Mouse (Mus musculus): ENCODE measurements around the gene 1700003E16Rik.

Gene 1700003E16Rik

DNA sequence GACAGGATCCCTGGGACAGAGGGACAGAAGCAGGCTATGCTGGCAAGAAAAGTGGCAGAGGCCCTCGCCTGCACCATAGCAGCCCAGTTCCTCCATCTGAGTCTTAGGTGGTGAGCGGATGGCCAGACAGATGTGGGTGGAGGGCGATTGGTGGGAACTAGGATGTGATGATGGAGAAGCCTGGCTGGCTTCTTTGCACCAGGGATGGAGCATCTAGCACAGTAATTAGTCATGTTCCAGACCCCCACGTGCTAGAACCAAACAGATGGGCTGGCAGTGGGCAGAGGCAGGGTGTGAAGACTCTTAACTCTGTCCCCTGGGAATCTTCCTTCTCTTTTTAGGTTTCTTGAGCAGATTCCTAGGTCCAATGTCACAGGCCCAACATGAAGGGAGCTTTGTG is 47.1 kb downstream of the 1700003E16Rik start:
- no peak for TF ChIP-seq GATA4 (IDR thresholded peaks at IDR 0.05; ENCODE audit: insufficient replicate concordance, low read length)

DNA sequence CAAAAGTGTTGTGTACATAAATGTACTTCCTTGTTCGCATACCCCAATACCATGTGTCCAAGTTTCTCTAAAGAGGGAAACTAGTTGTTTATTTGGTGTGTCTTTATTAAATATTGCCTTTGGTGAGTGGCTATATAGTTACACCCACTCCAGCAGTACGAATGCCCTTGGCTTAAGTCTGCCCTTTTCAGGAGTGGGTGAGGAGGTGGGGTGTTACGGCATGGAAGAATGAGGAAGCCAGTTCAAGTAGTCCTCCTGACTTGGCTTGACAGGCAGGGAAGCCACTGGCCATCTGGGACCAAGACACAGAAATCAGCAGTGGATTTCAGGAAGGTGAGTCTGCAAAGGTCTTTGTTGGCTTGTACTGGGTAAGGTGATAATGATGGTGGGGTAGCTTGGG is 49.6 kb downstream of the 1700003E16Rik start:
- no peak for TF ChIP-seq GATA4 (IDR thresholded peaks at IDR 0.05; ENCODE audit: insufficient replicate concordance, low read length)

GRCm38 (mm10) chr6:83206321-83206720 is 50.1 kb downstream of the 1700003E16Rik start:
- TF ChIP-seq GATA4 (IDR thresholded peaks at IDR 0.05; ENCODE audit: insufficient replicate concordance, low read length), result no peak

DNA sequence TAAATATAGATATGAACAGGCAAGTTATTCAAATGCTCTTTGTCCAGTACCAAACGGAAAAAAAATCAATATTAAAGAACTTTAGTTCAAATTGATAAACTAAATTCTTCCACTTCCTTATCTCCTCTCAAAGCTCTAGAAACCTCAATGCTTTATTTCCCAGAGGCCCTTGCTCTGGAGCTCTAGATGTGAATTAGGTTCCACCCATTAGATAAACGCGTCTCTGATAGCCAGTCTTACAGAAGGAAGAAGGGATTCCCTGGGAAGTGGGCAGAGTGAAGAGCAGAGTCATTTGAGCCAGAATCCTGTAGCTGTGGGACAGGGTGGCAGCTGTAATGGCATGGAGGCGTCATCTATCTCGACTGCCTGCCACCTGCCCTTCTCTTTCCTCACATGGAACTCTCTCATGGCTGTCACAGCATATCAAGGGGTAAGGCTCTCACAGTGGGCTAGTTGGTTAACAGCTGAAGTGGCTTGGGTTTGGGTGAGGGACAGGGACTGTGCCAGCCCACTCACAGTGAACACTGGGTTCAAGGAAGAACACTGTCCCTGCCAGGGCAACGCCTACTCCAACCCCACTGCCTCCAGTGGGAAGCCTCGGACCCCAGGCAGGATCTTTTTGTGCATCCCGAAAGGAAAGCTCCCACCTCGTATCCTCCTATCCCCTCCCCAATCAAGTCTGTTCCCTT is 51.3 kb downstream of the 1700003E16Rik start:
- TF ChIP-seq GATA4 (IDR thresholded peaks at IDR 0.05; ENCODE audit: insufficient replicate concordance, low read length), result no peak

GRCm38 (mm10) chr6:83208050-83208400 is 51.8 kb downstream of the 1700003E16Rik start:
- TF ChIP-seq GATA4 (IDR thresholded peaks at IDR 0.05; ENCODE audit: insufficient replicate concordance, low read length), result no peak

DNA sequence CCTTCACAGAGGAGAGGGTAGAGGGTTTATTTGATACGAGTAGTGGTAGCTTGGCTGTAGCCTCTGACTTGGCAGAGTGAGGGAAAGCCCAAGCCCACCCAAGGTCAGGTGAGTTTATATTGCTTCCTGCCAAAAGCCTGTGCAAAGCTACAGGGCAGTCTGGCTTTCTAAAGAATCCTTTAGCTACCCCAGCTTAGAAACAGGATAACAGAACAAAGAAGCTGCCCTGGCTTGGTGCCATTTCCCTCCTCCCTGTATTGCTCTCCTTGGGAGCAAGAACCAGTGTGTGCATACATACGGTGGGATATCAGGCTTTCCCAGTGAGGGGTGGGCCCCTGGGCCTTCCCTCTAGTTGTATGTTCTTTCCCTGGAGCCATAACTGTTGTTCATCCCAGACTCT is 54.3 kb downstream of the 1700003E16Rik start:
- no peak for TF ChIP-seq GATA4 (IDR thresholded peaks at IDR 0.05; ENCODE audit: insufficient replicate concordance, low read length)

DNA sequence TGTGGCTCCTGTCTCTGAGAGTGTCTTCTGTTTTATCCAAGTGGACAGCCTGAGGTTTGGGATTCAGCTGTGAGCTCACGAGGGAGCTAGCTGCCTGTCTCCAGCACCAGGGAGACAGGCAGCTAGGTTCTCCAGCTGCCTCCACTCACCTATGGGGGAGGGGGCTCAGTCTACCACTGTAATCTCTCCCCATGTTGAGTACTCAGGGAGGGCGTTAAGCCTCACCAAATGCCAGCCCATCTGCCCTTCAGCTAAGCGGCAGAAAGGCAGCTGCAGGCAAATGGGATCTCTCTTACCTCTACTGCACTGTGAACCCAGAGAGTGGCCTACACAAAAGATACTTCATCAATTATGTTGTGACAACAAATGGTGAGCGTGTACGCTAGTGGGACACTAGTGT is 55.3 kb downstream of the 1700003E16Rik start:
- no peak for TF ChIP-seq GATA4 (IDR thresholded peaks at IDR 0.05; ENCODE audit: insufficient replicate concordance, low read length)

Measured in liver, adult (tissue).